Mouse (Mus musculus) cerebellum, postnatal 36 days (tissue): ENCODE results near the gene Mtch2.
A peak's percentile ranks its signal among the peaks of the same experiment; 100 is the strongest.

ENCODE experiments used
- DNase-seq, 2 experiments: peaks; one replicate each; pipeline ENCODE4 v3.0.0; 2021 to 2022; ENCODE audit warnings: mixed read lengths in 2 of 2

Gene Mtch2

GRCm38 (mm10) chr2:90846955-90847680, at the start of gene Mtch2:
Mtch2 (plus strand) TSS chr2:90847155.
- peak; percentile 98 to 99 for DNase-seq

- DNase-seq, result peak in 1 of 2 experiments; percentile 38
Observed at GRCm38 (mm10) chr2:90808241-90809126, 38.5 kb upstream of the Mtch2 start.

GRCm38 (mm10) chr2:90810751-90811150, 36.2 kb upstream of the Mtch2 start:
- DNase-seq, result no peak

GRCm38 (mm10) chr2:90815266-90815665, 31.7 kb upstream of the Mtch2 start:
- no peak for DNase-seq

GRCm38 (mm10) chr2:90816144-90816543, 30.8 kb upstream of the Mtch2 start:
- no peak for DNase-seq

GRCm38 (mm10) chr2:90818710-90819109, 28.2 kb upstream of the Mtch2 start:
- DNase-seq, result no peak

- no peak for DNase-seq
Observed at GRCm38 (mm10) chr2:90820894-90821293, 26.1 kb upstream of the Mtch2 start.

- no peak for DNase-seq
Observed at GRCm38 (mm10) chr2:90822978-90823377, 24.0 kb upstream of the Mtch2 start.

- peak; percentile 89 to 95 for DNase-seq
Observed at GRCm38 (mm10) chr2:90823781-90824180, 23.2 kb upstream of the Mtch2 start.

- peak in 1 of 2 experiments; percentile 31 for DNase-seq
Observed at GRCm38 (mm10) chr2:90824528-90824927, 22.4 kb upstream of the Mtch2 start.

GRCm38 (mm10) chr2:90825515-90826172, 21.3 kb upstream of the Mtch2 start:
- DNase-seq, result no peak

- peak in 1 of 2 experiments; percentile 53 for DNase-seq
Observed at GRCm38 (mm10) chr2:90828739-90829138, 18.2 kb upstream of the Mtch2 start.

- DNase-seq, result no peak
Observed at GRCm38 (mm10) chr2:90833502-90833901, 13.5 kb upstream of the Mtch2 start.

- DNase-seq, result no peak
Observed at GRCm38 (mm10) chr2:90838621-90839020, 8.3 kb upstream of the Mtch2 start.

GRCm38 (mm10) chr2:90843666-90844065, 3.3 kb upstream of the Mtch2 start:
- no peak for DNase-seq

- peak in 1 of 2 experiments; percentile 25 for DNase-seq
Observed at GRCm38 (mm10) chr2:90844262-90844661, 2.7 kb upstream of the Mtch2 start.

GRCm38 (mm10) chr2:90845234-90845633, 1.7 kb upstream of the Mtch2 start:
- no peak for DNase-seq

GRCm38 (mm10) chr2:90846171-90846570, 784 bp upstream of the Mtch2 start:
- no peak for DNase-seq

GRCm38 (mm10) chr2:90846597-90846954, 379 bp upstream of the Mtch2 start:
- DNase-seq, result peak in 1 of 2 experiments; percentile 20

GRCm38 (mm10) chr2:90847681-90848050, 711 bp downstream of the Mtch2 start:
- DNase-seq, result no peak

- DNase-seq, result no peak
Observed at GRCm38 (mm10) chr2:90848331-90848730, 1.4 kb downstream of the Mtch2 start.

GRCm38 (mm10) chr2:90850401-90850800, 3.4 kb downstream of the Mtch2 start:
- peak; percentile 71 to 74 for DNase-seq

GRCm38 (mm10) chr2:90861486-90861885, 14.5 kb downstream of the Mtch2 start:
- DNase-seq, result no peak
